Mouse (Mus musculus) layer of hippocampus, adult 2 months (tissue): ENCODE measurements at regions not wholly inside any gene's neighbourhood (a gene's known extent, or its start where the extent isn't known, plus 50 kb on each side); places are given as distances from the start of the nearest gene placed in this dataset.
A peak's percentile ranks its signal among the peaks of the same experiment; 100 is the strongest.

ENCODE experiments used
- DNase-seq, 2 experiments: peaks; one replicate each; pipeline ENCODE4 v3.0.0; 2022; ENCODE audit warnings: low spot score in 2 of 2
- H3K27ac ChIP-seq: fragments of 200-600 bp; 2 replicates; pipeline ENCODE4 v1.8.1; 2022
- H3K4me3 ChIP-seq: fragments of 200-600 bp; 2 replicates; pipeline ENCODE4 v1.8.1; 2022; ENCODE audit warnings: mild to moderate bottlenecking
- CTCF ChIP-seq: fragments of 200-600 bp; conservative IDR thresholded peaks from 2 replicates; pipeline ENCODE4 v1.8.1; 2022; ENCODE audit warnings: antibody characterized with exemption, mild to moderate bottlenecking, moderate library complexity

- no peak for TF ChIP-seq CTCF
- DNase-seq, result no peak
- Histone ChIP-seq H3K27ac (no peak overlapping the region), H3K4me3 (no peak overlapping the region)
Measured at GRCm38 (mm10) chr6:28986756-28987155, 73.3 kb upstream of the Lep start.

DNA sequence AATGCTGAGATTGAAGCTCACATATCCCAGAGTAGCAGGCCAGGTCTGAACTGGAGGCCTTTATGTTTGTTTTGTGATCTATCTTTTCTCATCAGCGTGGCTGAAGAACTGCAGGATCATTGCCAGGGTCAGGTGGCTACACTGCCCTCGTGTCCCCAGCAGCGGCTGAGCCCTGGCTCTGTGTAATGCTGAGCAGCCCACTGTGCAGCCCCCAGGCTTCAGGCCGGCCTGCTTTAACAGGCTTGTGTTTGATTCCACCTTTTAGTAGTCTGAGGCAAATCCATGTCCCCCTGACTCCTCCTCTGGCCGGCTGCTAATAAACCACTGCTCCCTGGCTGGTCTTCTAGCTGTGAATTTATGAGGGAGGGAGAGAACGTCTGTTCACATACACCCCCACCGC lies 72.6 kb upstream of the Lep start:
- Histone ChIP-seq H3K4me3 (no peak overlapping the region), H3K27ac (no peak overlapping the region)
- DNase-seq, result no peak
- TF ChIP-seq CTCF, result no peak

GRCm38 (mm10) chr6:28989433-28989832 lies 70.6 kb upstream of the Lep start:
- TF ChIP-seq CTCF, result no peak
- peak; percentile 37 to 59 for DNase-seq
- no peak overlapping the region for H3K4me3 ChIP-seq

DNA sequence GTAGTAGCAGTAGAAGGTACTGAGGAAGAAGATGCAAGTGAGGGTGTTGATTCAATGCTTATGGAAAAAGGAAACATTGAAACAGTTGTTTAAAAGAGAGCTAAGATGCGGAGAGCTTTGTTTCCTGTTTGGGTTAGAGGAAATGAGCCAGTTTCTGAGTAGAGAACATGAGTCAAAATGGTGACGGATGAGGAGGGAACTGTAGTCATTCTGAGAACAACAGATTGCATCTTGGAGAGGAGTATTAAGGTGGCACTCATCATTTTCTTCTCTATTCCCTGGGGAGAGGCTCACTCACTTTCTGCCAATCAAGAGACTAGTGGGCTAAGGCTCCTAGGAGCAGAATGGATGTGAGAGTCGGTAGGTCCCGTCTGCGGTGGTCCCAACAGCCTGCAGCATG lies 69.8 kb upstream of the Lep start:
- no peak overlapping the region for H3K27ac ChIP-seq
- no peak for TF ChIP-seq CTCF
- no peak overlapping the region for H3K4me3 ChIP-seq
- DNase-seq, result peak in 1 of 2 experiments; percentile 34

More at GRCm38 (mm10) chr6:28989433-28989832, 70.6 kb upstream of the Lep start:
- no peak overlapping the region for H3K27ac ChIP-seq

DNA sequence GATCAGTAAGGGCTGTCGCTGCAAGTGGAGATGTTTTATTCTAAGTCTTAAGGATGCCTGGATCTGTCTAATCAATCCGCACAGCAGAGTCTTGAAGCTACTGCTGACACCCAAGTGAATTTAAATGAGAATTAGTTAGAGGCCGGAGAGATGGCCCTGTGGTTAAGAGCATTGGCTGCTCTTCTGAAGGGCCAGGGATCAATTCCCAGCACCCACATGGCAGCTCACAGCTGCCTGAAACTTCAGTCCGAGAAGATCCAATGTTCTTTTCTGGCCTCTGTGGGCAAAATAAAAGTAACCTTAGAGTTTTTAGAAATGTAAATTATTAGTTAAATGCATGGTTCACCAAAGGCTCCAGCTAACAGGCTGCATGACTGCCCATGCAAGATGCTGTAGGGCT lies 65.5 kb upstream of the Lep start:
- Histone ChIP-seq H3K27ac (no peak overlapping the region), H3K4me3 (no peak overlapping the region)
- no peak for DNase-seq
- no peak for TF ChIP-seq CTCF

DNA sequence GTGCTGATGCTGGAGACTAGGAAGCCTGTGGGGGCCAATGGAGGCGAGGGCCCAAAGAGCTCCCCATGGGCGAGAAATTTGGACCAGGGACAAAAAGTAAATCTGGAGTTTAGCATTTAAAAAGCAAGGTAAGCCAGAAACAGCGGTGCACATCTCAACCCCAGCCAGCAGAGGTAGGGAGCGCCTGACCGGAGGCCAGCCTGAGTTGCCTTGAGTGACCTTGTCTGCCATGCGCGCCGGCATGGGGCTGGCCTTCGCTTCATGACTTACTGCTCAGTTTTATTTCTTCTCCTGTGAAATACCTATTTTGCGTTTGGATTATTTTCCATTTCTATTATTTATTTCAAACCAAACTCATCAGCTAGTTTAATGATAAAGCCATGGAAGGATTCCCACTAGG lies 64.3 kb upstream of the Lep start:
- Histone ChIP-seq H3K4me3 (no peak overlapping the region), H3K27ac (no peak overlapping the region)
- TF ChIP-seq CTCF, result no peak
- no peak for DNase-seq

DNA sequence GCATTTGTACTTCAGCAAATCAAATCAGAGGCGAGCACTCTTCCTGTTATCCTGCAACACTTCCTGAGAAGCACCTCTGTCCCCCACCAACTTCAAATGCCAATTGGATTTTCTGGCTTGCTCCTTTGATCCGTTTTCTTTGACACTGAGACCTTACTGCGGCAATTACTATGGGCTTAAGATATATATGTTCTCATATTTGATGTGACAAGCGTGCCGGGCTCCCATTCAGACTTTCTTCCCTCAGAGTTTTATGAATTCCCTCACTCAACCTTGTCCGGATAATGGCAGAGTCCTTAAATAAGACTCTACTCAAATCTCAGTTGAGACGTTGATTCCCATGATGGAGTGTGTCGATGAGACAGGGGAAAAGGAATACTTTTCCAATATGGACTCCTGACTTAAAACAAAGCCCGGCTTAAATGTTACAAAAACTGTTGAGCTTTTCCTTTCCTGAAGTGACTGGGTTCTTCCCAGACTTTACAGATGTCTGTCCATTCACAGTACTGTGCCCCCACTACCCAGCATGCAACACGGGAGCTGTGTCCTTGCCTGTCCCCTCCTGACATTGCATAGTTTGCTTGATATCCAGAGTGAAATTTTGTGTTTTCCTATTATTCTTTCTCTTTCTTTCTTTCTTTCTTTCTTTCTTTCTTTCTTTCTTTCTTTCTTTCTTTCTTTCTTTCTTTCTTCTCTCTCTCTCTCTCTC lies 60.5 kb upstream of the Lep start:
- no peak for TF ChIP-seq CTCF
- H3K27ac ChIP-seq, result no peak overlapping the region
- no peak overlapping the region for H3K4me3 ChIP-seq
- DNase-seq, result no peak

DNA sequence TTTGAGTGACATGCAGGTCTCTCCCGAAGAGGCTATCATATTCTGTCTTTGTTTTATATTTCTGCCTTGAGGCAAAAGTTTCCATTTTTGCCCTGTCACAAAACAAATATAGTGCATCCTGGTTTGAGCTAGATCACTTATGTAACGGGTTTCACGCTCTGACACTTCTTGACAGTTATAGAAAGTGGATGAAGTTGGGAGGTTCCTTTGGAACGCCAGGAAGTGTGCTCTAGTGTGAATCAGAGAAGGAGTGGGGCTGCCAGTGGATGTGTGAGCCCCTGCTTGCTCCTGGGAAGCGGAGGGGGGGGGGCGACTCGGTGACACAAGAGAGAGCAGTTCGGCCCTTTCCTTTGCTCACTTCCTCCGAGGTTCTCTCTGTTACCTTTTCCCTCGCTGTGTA lies 57.9 kb upstream of the Lep start:
- Histone ChIP-seq H3K4me3 (no peak overlapping the region), H3K27ac (no peak overlapping the region)
- no peak for TF ChIP-seq CTCF
- no peak for DNase-seq

- no peak for TF ChIP-seq CTCF
- Histone ChIP-seq H3K4me3 (no peak overlapping the region), H3K27ac (no peak overlapping the region)
- DNase-seq, result no peak
Measured at GRCm38 (mm10) chr6:29002811-29003210, 57.2 kb upstream of the Lep start.

DNA sequence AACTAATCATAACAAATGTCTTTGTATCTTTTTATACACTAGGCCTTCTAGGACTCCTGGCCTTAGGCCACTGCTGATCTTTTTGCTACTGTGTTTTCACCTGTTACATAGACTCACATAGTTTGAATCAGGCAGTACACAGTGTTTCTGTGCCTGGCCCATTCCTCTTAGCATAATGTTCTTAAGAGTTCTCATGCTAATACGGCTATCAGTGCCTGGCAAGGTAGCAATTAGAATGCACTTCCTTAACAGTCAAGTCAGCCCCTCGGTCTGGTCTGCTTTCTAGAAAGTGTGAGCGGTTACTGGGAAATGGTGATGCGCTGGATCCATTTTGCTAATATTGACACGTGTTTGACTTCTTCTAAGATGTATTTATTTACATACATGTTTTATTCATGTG lies 54.2 kb upstream of the Lep start:
- DNase-seq, result no peak
- no peak for TF ChIP-seq CTCF
- H3K27ac ChIP-seq, result no peak overlapping the region

More for the DNA sequence above, 54.2 kb upstream of the Lep start:
- no peak overlapping the region for H3K4me3 ChIP-seq
